Mouse (Mus musculus) embryonic facial prominence, embryonic 12.5 days (tissue): ENCODE results near the gene Cdon. TPM values are rescaled to one million over a fixed set of nuclear protein-coding genes. Genes with fewer than 3 reads are reported as not detected.
A peak's percentile ranks its signal among the peaks of the same experiment; 100 is the strongest.

Experiments
- ATAC-seq: fragments of 200-750 bp; cut with Nextera tagmentation; 2 replicates; pipeline ENCODE4 v1.8.0; 2017; ENCODE audit not compliant: insufficient number of reproducible peaks, insufficient read depth, low FRiP score, low TSS enrichment
- H3K27ac ChIP-seq: fragments of 300-500 bp; sonication (generic); 2 replicates; pipeline ENCODE4 v1.5.1; 2016; ENCODE audit warnings: mild to moderate bottlenecking
- H3K27me3 ChIP-seq: fragments of 300-500 bp; sonication (generic); 2 replicates; pipeline ENCODE4 v1.6.1; 2016; ENCODE audit warnings: mild to moderate bottlenecking, moderate library complexity
- H3K36me3 ChIP-seq: fragments of 300-500 bp; sonication (generic); 2 replicates; pipeline ENCODE4 v1.6.1; 2016; ENCODE audit warnings: mild to moderate bottlenecking
- H3K4me1 ChIP-seq: fragments of 300-500 bp; sonication (generic); 2 replicates; pipeline ENCODE4 v1.6.1; 2016
- H3K4me2 ChIP-seq: fragments of 300-500 bp; sonication (generic); replicated peaks from 2 replicates; pipeline ENCODE4 v1.6.1; 2016; ENCODE audit warnings: mild to moderate bottlenecking, moderate library complexity
- H3K4me3 ChIP-seq: fragments of 300-500 bp; sonication (generic); 2 replicates; pipeline ENCODE4 v1.5.1; 2016; ENCODE audit warnings: mild to moderate bottlenecking
- H3K9ac ChIP-seq: fragments of 300-500 bp; sonication (generic); 2 replicates; pipeline ENCODE4 v1.6.1; 2016; ENCODE audit warnings: mild to moderate bottlenecking, moderate library complexity
- H3K9me3 ChIP-seq: fragments of 300-500 bp; sonication (generic); 2 replicates; pipeline ENCODE4 v1.6.1; 2016; ENCODE audit warnings: mild to moderate bottlenecking, moderate library complexity
- WGBS: fragments of 180-500 bp; shearing (Covaris S2); methylation state at CpG from one replicate; pipeline ENCODE4 v1.1.7; 2016; 5-methylcytosine and 5-hydroxymethylcytosine counted together
- polyA plus RNA-seq: library from polyadenylated mRNA; unstranded; fragments of >200 nt; fragmentation: Nextera tagmentation; extraction: Ambion mirVana; gene quantifications from 2 replicates; pipeline ENCODE4 v1.2.1, GENCODE M21; 2016

The Cdon gene
- polyA plus RNA-seq, 1 experiment from 2014 or later, result 18.3 TPM

DNA sequence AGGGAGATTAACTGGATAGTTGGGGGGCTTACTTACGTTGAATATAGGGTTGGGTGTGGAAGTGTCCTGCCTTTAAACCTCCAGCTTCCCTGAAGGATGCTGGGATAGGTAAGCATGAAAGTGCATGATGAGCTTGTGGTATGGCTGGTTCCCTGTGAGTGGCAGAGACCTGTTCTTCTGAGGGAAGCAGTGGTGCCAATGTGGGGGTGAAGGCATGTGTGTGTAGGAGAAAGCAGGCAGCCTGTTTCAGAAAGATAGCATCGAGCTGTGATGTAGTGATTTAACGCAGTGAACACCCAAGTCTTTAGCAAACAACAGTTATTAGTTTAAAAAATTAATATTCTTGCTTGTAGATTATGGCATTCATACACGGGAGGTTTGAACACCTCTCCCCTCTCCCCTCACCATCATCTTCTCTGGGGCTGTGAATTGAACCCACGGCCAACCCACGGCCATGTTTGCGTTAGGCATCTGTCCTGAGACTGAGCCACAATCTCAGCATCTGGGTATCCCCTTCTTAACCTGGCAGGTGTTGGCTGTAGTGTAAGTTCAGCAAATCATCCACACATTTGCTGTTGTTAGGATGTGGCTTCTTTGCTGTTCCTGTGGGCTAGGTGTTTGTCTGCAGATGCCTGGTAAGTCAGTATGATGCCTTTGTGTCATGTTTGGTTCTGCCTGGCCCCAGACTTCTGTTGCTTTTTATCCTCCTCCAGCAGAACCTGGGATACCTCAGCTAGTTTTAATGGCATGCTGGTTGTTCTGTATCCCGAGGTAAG, 17.5 kb downstream of the Cdon start:
- WGBS, result 86% methylated on average over 8 of the region's 8 CpGs
- no peak for ATAC-seq
- Histone ChIP-seq H3K9ac (no peak overlapping the region), H3K4me1 (peaks cover 49% of the 10 kb centered on the region), H3K27ac (no peak overlapping the region), H3K9me3 (no peaks in the 10 kb centered on the region), H3K4me2 (no peak overlapping the region), H3K36me3 (no peaks in the 10 kb centered on the region), H3K4me3 (no peak overlapping the region), H3K27me3 (0 out of 2 replicates have a peak, but pooled peaks cover under 1% of the 10 kb centered on the region)

DNA sequence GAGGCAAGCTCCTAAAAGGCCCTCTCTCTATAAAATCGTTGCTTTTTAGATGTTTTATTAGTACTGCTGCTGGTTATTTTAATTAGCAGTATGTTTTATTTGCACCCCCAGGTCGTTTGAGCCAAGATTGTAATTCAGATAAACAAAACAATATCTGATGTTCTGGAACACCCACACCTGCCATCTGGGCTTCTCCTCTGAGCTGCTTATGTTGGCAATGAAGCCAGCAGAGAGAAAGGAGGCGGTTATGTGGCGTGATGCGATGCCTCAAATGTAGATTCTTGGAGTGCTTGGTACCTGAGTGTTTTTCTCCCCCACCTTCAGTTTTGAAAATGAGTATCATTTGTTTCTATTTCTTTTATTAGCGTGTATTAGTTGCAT, 18.1 kb downstream of the Cdon start:
- Histone ChIP-seq H3K9me3 (no peaks in the 10 kb centered on the region), H3K27ac (no peak overlapping the region), H3K4me1 (peaks cover 51% of the 10 kb centered on the region), H3K4me3 (no peak overlapping the region), H3K4me2 (no peak overlapping the region), H3K36me3 (no peaks in the 10 kb centered on the region), H3K9ac (no peak overlapping the region), H3K27me3 (peaks cover 3% of the 10 kb centered on the region; the same call in 1 of the 2 replicates)
- ATAC-seq, result no peak
- 75% methylated on average over 6 of the region's 6 CpGs for WGBS

DNA sequence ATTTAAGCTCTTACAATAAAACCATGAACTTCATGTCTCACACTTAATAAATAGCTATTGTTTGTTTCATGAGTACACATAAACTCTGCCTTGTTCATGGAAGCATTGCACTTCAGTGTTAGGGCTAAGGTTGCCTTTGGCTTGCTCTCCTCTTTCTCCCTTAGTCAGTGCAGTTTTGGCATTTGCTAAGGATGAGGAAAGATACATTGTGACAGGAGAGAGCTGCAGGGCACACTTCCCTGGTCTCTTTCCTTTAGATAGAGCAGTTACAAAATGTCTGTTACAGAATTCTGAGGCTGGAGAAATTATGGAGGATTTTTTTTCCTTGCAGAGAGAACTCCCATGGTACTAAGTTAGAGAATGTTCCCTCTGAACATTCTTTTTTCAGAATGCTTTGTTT, 18.8 kb downstream of the Cdon start:
- Histone ChIP-seq H3K27ac (no peak overlapping the region; the same call in 1 of the 2 replicates), H3K9ac (no peak overlapping the region), H3K9me3 (no peaks in the 10 kb centered on the region), H3K27me3 (peaks cover 8% of the 10 kb centered on the region; the same call in 1 of the 2 replicates), H3K4me2 (no peak overlapping the region), H3K36me3 (no peaks in the 10 kb centered on the region), H3K4me3 (no peak overlapping the region), H3K4me1 (peaks cover 52% of the 10 kb centered on the region)
- no peak for ATAC-seq

DNA sequence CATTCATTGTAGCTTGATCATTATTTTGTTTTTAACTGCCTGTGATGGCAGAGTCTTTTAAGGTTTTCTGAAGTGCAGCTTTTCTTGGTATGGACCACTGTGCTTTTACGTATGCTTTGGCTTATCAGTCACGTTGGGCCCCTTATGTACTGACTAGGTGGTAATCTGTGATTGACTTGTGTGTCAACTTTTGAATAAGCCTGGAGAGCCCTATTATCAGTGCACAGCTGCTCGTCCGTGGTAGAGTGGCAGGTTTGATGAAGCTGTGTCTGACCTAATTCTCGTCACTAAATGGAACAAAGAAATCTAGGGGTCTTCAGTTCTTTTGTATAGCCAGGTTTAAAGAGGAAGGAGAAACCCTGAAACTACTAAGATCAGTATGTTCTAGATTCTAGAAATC, 21.5 kb downstream of the Cdon start:
- Histone ChIP-seq H3K4me2 (no peak overlapping the region), H3K4me1 (peaks cover 51% of the 10 kb centered on the region), H3K9ac (no peak overlapping the region), H3K9me3 (no peaks in the 10 kb centered on the region), H3K4me3 (no peak overlapping the region), H3K36me3 (no peaks in the 10 kb centered on the region), H3K27me3 (peaks cover 9% of the 10 kb centered on the region; the same call in 1 of the 2 replicates), H3K27ac (no peak overlapping the region)
- ATAC-seq, result no peak
- WGBS, result 35% methylated on average over 5 of the region's 5 CpGs

DNA sequence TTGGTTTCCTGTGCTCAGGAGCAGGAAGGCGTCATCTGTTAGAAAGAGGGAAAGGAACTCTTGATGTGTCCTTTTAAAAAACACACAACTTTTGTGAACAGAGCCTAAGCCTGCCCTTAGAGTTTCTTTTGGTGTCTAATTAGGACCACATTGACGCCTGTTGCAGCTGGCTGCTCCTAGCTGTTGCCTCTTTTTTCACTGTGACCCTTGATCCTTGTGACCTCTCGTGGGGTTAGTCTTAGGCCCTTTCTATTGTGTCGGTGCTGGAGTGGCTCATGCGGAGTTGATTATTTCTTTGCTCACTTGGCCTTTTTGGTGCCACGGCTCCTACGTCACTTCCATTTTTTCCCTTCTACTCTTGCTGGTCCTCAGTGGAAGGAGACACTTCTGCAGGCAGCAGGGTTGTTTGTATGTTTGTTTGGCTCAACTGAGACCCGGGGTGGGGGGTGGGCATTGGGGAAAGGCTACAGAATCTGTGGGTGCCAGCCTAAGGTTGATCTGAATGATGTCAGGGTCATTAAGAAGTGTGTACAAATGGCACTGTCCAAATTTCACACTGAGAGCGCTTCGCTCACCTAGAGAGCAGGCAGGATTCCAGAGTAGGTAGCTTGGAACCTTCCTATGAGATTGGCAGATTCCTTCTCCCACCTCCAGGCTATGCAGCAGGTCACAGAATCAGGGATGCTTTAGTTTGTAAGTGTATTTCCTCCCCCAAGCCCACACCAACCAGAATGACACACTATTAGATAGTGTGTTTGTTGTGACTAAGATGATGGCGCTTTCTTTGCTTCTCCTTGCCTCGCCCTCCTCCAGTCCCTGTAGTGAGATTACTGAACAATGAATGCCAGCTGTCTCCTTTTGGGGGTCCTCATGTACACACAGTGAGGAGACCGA, 22.9 kb downstream of the Cdon start:
- ATAC-seq, result no peak
- Histone ChIP-seq H3K27me3 (peaks cover 9% of the 10 kb centered on the region; the same call in 1 of the 2 replicates), H3K27ac (no peak overlapping the region), H3K4me2 (0 out of 2 replicates have a peak overlapping the region, but pooled peaks have one; percentile 13), H3K9me3 (no peaks in the 10 kb centered on the region), H3K9ac (no peak overlapping the region), H3K36me3 (no peaks in the 10 kb centered on the region), H3K4me3 (no peak overlapping the region), H3K4me1 (peaks cover 44% of the 10 kb centered on the region)
- WGBS, result 29% methylated on average over 13 of the region's 13 CpGs

DNA sequence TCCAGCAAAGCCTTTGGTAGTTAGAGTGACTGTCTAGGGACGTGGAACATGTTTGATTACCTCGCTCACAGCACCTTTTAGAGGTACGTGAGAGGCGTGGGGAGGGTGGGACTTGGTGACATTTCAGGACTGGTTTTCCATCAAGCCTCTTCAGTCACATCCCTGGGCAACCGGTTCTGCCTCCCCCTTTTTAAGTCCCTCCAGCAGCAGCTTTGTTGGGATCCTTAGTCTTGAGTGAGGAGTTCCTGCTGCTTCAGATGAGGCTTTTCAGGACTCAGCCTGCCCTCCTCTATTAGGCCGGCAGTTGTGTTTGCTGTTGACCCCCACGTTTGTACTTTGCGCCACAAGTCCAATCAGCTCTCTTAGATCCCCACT, 23.6 kb downstream of the Cdon start:
- H3K9ac ChIP-seq, result no peak overlapping the region
- H3K9me3 ChIP-seq, result no peaks in the 10 kb centered on the region
- H3K27me3 ChIP-seq, result peaks cover 9% of the 10 kb centered on the region; the same call in 1 of the 2 replicates
- no peaks in the 10 kb centered on the region for H3K36me3 ChIP-seq
- 43% methylated on average over 8 of the region's 8 CpGs for WGBS
- H3K27ac ChIP-seq, result no peak overlapping the region
- ATAC-seq, result no peak
- no peak overlapping the region for H3K4me3 ChIP-seq
- peaks cover 40% of the 10 kb centered on the region for H3K4me1 ChIP-seq
- H3K4me2 ChIP-seq, result no peak overlapping the region

DNA sequence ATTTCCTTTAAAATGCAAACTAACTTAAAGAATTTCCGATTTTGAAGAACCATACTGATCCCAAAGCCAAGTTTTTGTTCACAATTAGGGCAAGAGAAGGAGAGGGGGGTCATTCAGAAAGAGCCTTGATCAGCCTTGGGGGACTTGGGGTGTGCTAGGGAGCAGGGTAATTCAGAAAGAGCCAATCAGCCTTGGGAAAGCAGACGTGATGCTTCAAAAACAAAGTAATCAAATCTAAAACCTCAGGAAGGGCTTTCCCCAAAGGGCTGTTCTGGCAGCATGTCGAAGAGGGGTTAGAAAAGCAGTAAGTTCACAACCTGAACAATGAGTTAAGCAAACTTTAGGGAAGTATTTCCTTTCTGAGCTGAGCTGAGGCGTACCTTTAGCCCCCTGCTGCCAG, 26.0 kb downstream of the Cdon start:
- Histone ChIP-seq H3K27ac (peak overlapping the region; percentile 42; the same call in 1 of the 2 replicates), H3K4me2 (no peak overlapping the region), H3K36me3 (no peaks in the 10 kb centered on the region), H3K4me3 (no peak overlapping the region), H3K9ac (no peak overlapping the region), H3K4me1 (peaks cover 37% of the 10 kb centered on the region), H3K9me3 (no peaks in the 10 kb centered on the region), H3K27me3 (peaks cover 9% of the 10 kb centered on the region; the same call in 1 of the 2 replicates)
- 25% methylated on average over 4 of the region's 4 CpGs for WGBS
- 0 out of 2 replicates have a peak, but pooled peaks have one; percentile 38 for ATAC-seq

DNA sequence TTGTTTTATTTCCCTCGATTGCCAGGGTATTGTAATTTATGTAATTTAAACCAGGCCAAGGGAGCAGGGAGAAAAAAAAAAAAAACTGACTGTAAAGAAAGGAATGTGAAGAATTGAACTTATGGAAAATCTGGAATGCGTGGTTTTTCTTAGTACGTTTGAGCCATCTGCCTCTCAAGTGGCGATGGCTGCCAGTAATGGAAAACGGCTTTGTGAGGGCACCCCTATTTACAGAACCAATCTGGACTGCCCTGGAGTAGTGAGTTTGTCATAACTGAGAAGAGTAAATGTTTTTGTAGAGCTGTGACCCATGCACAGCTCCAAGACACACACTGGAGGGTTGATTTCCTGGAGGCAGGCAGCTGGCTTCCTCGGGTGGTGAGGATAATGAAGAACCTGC, 32.4 kb downstream of the Cdon start:
- H3K9ac ChIP-seq, result no peak overlapping the region
- no peak overlapping the region for H3K4me2 ChIP-seq
- peak overlapping the region; percentile 70 for H3K27ac ChIP-seq
- ATAC-seq, result no peak
- H3K4me1 ChIP-seq, result peaks cover 12% of the 10 kb centered on the region; the same call in 1 of the 2 replicates
- no peak overlapping the region for H3K4me3 ChIP-seq
- no peaks in the 10 kb centered on the region for H3K9me3 ChIP-seq
- WGBS, result 22% methylated on average over 6 of the region's 6 CpGs
- H3K36me3 ChIP-seq, result peaks cover 40% of the 10 kb centered on the region
- no peaks in the 10 kb centered on the region for H3K27me3 ChIP-seq

DNA sequence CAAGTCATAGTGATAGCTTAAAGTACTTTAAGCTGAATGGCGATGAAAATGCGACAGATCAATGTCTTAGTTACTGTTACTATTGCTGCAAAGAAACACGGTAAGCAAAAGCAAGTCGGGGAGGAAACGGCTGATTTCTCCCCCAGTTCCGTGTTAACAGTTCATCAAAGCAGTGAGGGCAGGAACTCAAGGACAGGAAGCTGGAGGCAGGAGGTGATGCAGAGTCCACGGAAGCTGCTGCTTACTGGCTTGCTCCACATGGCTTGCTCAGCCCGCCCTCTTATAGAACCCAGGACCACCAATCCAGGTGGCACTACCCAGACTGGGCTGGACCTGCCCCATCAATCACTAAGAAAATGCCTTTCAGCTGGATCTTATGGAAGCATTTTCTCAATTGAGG, 38.7 kb downstream of the Cdon start:
- Histone ChIP-seq H3K4me2 (no peak overlapping the region), H3K9ac (no peak overlapping the region), H3K27ac (no peak overlapping the region), H3K27me3 (no peaks in the 10 kb centered on the region), H3K36me3 (peaks cover 60% of the 10 kb centered on the region), H3K9me3 (no peaks in the 10 kb centered on the region), H3K4me3 (no peak overlapping the region), H3K4me1 (no peaks in the 10 kb centered on the region)
- 88% methylated on average over 8 of the region's 8 CpGs for WGBS
- no peak for ATAC-seq

DNA sequence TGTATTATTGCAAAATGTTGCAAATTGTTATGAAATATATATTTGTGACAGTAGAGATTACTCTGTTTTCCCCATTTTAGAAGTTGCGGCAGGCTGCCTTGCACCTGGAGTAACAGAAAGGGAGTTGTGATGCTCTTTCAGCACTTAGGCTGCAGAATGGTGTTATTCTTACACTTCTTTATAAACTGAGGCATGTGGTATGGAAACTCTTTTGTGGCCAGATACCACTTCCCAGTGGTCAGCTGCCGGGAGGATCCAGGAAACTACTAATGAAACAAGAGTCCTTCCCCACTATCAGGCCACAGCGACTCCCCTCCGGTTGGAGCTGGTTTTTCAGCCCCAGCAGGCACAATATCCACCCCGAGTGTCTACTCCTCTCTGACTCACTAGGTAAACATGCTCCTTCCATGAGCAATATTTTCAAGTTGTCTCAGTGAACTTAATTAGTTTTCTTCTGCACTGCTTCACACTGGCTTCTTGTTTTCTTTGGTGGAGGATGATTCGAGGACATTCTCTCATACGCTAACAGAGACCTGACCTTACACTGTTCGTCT, 46.4 kb downstream of the Cdon start:
- no peak overlapping the region for H3K4me3 ChIP-seq
- 69% methylated on average over 8 of the region's 8 CpGs for WGBS
- no peak overlapping the region for H3K9ac ChIP-seq
- no peaks in the 10 kb centered on the region for H3K4me1 ChIP-seq
- no peak overlapping the region for H3K27ac ChIP-seq
- no peaks in the 10 kb centered on the region for H3K27me3 ChIP-seq
- H3K9me3 ChIP-seq, result no peaks in the 10 kb centered on the region
- H3K4me2 ChIP-seq, result no peak overlapping the region
- no peak for ATAC-seq
- H3K36me3 ChIP-seq, result peaks cover 48% of the 10 kb centered on the region

DNA sequence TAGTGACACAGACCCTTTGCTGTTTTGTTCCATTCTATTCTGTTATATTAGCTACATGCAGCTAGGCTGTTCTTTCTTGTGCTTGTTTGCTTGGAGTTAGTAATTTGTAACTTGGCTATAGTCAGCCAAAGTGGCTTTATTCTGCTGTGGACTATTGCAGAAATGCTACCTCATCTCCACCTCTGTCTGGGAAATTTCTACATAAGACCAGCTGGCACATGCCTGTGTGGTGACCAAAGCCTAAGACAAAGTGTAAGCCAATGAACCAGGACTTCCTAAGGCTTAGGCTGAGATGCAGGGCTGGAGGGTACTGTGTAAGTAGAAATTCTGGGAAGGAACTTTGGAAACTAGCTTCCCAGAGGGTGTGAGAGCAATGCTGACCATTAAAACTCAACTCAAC, 48.0 kb downstream of the Cdon start:
- no peaks in the 10 kb centered on the region for H3K27me3 ChIP-seq

More for the DNA sequence above, 48.0 kb downstream of the Cdon start:
- Histone ChIP-seq H3K36me3 (peaks cover 50% of the 10 kb centered on the region), H3K9me3 (no peaks in the 10 kb centered on the region), H3K27ac (no peak overlapping the region), H3K9ac (no peak overlapping the region), H3K4me2 (no peak overlapping the region), H3K4me3 (no peak overlapping the region), H3K4me1 (no peaks in the 10 kb centered on the region)
- no peak for ATAC-seq
